Mouse (Mus musculus) olfactory bulb, adult 2 months (tissue): ENCODE measurements at regions not wholly inside any gene's neighbourhood (a gene's known extent, or its start where the extent isn't known, plus 50 kb on each side); places are given as distances from the start of the nearest gene placed in this dataset.

Experiments used
- CTCF ChIP-seq: fragments of 200-500 bp; IDR thresholded peaks from 2 replicates; pipeline ENCODE4 v1.5.1; 2012; ENCODE audit warnings: low read depth, mild to moderate bottlenecking, low read length, moderate library complexity; ENCODE audit not compliant: insufficient read depth
- POLR2A ChIP-seq: fragments of 200-500 bp; IDR thresholded peaks from 2 replicates; pipeline ENCODE4 v1.6.1; 2012; ENCODE audit warnings: mild to moderate bottlenecking, low read depth, low read length, moderate library complexity; ENCODE audit not compliant: insufficient read depth

- TF ChIP-seq POLR2A (no peak), CTCF (no peak)
These were observed 245.0 kb downstream of the Hlx start for GRCm38 (mm10) chr1:184487409-184487808.
